Mouse (Mus musculus) embryo, embryonic 10 days (tissue): ENCODE results near the gene Syt3.

ENCODE experiments used
- DNase-seq: peaks from one replicate; pipeline ENCODE4 v3.0.0-alpha.2; 2015; ENCODE audit warnings: low spot score

The Syt3 gene

GRCm38 (mm10) chr7:44383980-44384715 is at the start of gene Syt3:
Gene Syt3, plus strand, starts transcription at chr7:44384102.
- DNase-seq, result peak; percentile 86

- no peak for DNase-seq
Observed at GRCm38 (mm10) chr7:44334139-44334538, 49.8 kb upstream of the Syt3 start.

DNA sequence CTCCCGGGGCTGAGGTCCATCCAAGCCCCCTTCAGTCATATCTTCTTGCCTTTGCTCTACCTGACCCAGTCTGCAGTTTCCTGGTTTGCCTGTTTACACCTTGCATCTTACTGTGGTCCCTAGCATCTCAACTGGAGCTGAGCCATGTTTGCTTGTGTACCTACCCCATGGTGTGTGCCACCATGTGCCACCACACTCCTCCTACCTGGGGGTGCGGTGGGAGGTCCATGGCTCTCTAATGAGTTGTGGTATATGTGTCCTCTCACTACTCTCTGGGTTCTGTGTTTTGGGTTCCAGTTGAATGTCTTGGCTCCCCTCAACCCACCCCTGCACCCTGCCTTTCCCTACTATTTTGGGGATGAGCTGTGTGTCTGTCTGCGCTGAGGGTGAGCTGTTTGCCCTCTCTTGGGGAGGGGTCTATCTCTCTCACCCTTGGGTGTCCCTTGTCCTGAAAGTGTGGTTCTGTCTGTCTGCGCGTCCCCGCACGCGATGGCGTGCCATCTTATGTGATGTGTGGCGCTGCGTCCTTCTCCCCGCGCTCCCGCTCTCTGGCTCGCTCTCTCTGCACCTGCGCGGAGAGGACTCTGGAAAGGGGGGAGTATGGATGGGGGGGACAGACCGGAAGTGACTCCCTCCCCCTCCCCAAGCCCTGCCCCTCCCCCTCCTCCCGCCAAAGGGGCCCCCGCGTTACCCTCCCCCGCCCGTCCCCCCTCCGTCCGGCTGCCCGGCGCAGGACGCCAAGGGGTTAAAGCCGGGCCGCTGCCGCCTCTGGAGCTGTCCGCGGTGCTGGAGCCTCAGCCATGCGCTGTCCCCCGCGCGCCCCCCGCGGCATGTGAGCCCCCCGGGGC is 48.6 kb upstream of the Syt3 start:
- peak; percentile 68 for DNase-seq

DNA sequence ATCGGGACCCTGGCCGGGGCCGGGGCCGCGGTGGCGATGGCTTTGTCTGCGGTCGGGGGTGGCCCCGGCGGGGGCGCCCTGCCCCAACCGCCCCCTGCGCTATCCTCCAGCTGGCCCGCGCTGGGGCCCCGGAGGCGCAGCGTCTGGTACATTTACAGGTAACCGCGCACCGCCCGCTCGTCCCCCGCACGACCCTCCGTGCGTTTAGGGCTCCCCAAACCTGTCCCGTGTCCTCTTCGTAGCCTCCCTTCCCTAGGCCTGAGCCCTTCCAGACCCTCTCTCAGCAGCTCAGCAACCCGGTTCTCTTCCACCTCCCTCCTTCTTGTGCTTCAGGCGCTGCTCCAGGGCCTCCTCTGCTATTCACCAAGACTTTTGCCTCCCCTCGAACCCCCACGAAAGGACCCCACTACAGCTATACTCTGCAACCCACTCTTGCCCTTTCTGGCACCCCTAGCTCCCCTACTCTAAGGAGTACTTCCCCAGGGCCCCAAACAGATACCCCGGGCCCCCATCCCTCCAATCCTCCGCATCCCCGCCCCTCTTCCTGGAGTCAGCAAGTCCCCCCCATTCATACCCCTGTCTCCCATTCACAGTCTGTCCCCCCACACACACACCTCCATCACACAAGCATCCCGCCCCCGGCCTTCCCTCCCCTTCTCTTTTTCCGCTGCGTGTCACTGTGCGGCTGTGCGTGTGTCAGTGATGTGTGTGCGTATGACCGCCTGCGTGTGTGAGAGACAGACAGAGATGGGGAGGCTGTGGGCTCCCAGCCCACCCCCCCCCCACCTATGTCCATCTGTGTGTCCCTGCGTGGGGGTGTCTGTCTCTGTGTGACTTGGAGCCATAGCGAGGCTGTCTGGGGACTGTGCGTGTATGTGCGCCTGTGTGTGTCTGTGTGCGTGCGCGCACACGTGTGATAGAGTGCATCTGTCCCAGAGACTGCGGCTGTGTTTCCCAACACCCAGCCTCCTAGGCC is 47.6 kb upstream of the Syt3 start:
- no peak for DNase-seq

- no peak for DNase-seq
Observed at GRCm38 (mm10) chr7:44337121-44337849, 46.6 kb upstream of the Syt3 start.

GRCm38 (mm10) chr7:44340226-44340625 is 43.7 kb upstream of the Syt3 start:
- no peak for DNase-seq

DNA sequence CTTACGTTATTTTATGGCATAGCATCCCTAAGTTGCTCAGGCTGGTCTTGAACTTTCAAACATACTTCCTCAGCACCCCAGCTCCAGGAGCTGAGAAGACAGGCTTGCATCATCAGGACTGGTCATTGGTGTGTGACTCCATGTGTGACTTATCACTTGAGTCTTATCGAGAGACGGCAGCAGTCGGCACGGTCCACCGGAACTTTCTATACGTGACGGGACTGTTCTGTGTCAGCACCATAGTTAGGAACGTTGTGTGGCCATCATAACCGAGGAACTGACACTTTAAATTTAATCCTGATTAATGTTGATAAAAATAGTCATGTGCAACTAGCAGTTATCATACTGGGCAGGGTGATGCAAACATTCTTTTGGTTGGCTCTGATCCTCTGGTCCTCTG is 42.8 kb upstream of the Syt3 start:
- no peak for DNase-seq

- no peak for DNase-seq
Observed at GRCm38 (mm10) chr7:44341714-44342113, 42.2 kb upstream of the Syt3 start.

- DNase-seq, result no peak
Observed at GRCm38 (mm10) chr7:44343459-44344015, 40.4 kb upstream of the Syt3 start.

DNA sequence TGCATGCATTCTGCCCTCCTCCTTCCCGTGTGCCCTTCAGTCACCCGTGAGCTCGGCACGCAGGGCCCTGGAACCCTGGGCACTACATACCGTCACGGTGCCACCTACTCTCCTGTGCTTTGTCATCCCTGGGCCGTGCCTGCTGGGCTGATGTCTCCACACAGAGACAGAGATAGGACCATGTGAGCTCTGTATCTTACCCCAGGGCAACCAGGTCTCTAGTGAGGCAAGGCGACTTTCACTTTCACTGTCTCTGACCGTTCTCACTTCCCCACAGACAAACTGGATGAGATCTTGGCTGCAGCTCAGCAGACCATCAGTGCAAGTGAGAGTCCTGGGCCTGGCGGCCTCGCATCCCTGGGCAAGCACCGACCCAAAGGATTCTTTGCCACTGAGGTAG is 39.3 kb upstream of the Syt3 start:
- DNase-seq, result no peak

DNA sequence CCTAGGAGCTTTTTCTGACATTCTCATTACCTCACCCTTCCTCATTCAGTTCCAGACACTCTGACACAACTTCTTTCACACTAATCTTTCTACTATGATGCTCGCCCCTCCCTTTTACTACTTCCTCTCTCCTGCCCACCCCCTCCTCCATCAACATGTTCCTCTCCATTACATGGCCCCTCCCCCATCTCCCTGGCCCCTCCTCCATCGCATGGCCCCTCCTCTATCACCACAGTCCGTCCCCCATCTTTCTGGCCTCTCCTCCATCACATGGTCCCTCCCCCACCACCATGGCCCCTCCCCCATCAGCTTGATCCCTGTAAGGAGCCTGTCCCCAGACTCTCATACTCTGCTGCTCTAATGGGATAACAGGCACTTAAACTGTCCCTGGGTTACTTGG is 34.9 kb upstream of the Syt3 start:
- DNase-seq, result no peak

- DNase-seq, result peak; percentile 88
Observed at GRCm38 (mm10) chr7:44350957-44351711, 32.8 kb upstream of the Syt3 start.

DNA sequence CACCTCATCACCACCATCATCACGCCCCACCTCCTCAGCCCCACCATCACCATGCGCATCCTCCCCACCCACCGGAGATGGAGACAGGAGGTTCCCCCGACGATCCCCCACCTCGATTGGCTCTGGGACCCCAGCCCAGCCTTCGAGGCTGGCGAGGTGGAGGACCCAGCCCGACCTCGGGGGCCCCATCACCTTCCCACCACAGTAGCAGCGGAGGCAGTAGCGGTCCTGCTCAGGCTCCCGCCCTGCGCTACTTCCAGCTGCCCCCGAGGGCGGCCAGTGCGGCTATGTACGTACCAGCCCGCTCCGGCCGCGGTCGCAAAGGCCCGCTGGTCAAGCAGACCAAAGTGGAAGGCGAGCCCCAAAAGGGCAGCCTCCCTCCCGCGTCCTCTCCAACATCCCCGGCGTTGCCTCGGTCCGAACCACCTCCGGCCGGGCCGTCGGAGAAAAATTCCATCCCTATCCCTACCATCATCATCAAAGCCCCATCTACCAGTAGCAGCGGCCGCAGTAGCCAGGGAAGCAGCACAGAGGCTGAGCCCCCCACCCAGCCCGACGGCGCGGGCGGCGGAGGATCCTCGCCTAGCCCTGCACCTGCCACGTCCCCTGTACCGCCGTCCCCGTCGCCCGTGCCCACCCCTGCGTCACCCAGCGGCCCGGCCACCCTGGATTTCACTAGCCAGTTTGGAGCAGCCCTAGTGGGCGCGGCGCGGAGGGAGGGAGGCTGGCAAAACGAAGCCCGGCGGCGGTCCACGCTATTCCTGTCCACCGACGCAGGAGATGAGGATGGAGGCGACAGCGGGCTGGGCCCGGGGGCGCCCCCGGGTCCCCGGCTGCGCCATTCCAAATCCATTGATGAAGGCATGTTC is 31.8 kb upstream of the Syt3 start:
- DNase-seq, result no peak

DNA sequence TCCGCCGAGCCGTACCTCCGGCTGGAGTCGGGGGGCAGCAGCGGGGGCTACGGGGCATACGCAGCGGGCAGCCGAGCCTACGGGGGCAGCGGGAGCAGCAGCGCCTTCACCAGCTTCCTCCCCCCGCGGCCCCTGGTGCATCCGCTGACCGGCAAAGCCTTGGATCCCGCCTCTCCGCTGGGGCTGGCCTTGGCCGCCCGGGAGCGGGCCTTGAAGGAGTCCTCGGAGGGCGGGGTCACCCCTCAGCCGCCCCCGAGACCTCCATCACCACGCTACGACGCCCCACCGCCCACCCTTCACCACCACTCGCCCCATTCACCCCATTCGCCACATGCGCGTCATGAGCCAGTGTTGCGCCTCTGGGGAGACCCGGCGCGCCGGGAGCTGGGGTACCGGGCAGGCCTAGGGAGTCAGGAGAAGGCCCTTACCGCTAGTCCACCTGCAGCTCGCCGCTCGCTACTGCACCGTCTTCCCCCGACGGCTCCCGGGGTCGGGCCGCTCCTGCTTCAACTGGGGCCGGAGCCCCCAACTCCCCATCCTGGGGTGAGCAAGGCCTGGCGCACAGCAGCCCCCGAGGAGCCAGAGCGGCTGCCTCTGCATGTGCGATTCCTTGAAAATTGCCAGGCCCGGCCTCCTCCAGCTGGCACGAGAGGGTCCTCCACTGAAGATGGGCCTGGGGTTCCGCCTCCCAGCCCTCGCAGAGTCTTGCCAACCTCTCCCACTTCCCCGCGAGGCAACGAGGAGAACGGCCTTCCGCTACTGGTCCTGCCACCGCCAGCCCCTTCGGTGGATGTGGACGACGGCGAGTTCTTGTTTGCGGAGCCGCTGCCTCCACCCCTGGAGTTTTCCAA is 30.9 kb upstream of the Syt3 start:
- DNase-seq, result no peak

GRCm38 (mm10) chr7:44353601-44354340 is 30.1 kb upstream of the Syt3 start:
- peak; percentile 44 for DNase-seq

- DNase-seq, result no peak
Observed at GRCm38 (mm10) chr7:44355411-44355810, 28.5 kb upstream of the Syt3 start.

DNA sequence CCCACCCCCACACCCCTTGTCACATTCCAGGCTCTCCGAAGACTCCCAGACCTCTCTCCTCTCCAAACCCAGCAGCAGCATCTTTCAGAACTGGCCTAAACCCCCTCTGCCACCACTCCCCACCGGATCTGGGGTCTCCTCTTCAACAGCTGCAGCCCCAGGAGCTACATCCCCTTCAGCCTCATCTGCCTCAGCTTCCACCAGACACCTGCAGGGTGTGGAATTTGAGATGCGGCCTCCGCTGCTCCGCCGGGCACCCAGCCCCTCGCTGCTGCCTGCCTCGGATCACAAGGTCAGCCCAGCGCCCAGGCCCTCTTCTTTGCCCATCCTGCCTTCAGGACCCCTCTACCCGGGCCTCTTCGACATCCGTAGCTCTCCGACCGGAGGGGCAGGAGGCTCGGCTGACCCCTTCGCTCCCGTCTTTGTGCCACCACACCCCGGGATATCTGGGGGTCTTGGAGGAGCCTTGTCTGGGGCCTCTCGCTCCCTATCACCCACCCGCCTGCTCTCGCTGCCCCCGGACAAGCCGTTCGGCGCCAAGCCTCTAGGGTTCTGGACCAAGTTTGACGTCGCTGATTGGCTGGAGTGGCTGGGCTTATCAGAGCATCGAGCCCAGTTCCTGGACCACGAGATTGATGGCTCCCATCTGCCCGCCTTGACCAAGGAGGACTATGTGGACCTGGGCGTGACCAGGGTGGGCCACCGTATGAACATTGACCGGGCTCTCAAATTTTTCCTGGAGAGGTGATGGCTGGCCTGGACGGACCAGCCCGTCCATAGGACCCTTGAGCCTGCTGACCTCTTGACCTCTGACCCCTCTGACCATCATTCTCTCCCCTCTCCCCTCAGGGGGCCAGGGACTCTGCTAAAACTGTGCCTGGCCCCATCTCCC is 27.1 kb upstream of the Syt3 start:
- DNase-seq, result peak; percentile 67
